Mouse (Mus musculus) testis, postnatal 14 days (tissue): Measurements from ENCODE around the gene Olfr917.

Experiments used
- DNase-seq: peaks from one replicate; pipeline ENCODE4 v3.0.0; 2021; ENCODE audit warnings: low spot score

Olfr917 gene

DNA sequence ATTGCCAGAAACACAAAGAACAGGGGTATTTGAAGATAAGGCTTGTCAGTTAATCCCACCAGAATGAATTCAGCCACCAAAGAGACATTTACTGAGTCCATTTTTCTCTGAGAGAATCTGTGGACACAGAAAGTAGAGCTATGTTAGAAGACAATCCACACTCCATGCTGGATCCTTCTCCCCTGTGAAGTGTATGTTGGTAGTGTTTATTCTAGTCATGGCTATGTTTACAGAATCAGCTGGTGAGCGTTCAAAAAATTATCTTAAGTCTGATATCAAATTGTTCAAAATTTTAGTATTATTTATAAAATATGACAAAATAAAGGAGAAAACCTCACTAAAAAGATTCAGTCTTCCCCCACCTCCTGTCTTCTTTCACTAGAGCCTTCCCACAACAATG is at the start of gene Olfr917:
TSS of gene Olfr917 (minus strand) at position 101 of the 400 bp plus-strand sequence.
- no peak for DNase-seq

DNA sequence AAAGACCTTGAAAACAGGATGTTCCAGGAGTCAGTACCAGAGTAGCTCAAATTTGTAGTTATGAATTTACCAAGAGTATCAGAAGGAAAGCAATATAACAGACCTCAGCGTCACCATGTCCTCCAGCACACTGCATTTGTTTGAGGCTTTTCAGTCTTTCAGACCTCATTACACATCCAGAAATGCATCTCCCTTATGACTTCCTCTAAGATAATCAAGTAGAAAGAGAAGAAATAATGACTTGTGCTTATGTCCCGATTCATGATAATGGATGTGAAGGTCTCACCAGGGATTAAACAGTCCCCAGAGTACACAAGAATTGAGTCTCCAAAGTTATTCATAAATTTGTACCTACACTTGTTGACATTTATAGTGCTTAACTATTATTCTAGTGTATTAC is 8.9 kb upstream of the Olfr917 start, which contains the start of gene Olfr918:
TSS of gene Olfr918 (minus strand) at position 101 of the 400 bp plus-strand sequence.
- no peak for DNase-seq

DNA sequence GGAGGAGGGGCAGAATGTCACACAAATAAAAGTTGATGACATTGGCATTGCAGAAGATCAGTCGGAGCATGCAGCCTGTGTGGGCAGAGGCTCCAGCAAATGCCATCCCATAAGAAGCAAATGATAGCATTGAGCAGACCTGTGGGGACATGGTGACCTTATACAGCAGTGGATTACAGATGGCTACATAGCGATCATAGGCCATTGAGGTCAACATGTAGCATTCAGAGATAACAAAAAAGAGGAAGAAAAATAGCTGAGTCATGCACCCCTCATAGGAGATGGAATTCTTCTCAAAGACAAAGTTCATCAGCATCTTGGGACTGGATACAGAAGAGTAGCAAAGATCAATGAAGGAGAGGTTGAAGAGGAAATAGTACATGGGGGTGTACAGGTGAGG is 7.2 kb upstream of the Olfr917 start:
- no peak for DNase-seq

DNA sequence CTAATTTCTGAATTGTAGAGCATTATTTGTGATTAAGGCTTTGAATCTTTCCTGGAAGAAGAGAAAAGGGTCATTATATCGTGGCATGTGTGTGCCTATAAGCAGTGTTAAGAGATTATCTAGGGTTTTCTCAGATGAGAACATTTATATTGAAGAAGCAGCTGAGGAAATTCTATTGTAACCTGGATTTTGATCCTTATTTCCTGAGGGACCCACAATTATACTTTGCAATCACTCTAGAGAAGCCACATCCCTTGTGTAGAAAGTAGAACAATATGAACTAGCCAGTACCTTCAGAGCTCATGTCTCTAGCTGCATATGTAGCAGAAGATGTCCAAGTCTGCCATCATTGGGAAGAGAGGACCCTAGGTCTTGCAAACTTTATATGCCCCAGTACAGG is 5.9 kb downstream of the Olfr917 start, which contains the start of gene Olfr916:
TSS of gene Olfr916 (minus strand) at position 101 of the 400 bp plus-strand sequence.
- DNase-seq, result no peak

DNA sequence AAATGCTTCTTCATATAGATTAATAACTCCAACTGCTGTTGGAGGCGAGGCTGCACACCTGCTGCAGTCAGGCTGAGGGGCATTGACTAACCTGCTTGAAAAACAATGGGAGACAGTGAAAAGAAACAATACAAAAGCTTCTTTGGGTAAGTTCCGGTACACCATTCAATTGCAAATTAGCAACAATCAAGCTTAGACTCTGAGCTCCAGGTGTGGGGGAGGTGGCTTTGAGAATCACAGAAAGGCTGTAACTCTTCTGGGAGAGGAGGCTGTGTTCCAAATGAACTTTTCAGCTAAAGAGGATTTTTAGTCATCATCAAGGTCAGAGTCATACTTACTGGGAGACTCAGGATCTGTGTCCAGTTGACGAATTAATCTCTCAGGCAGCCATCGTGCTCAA is 33.2 kb downstream of the Olfr917 start:
- no peak for DNase-seq
